Comparison of ENCODE assay signal across 22 mouse cellular contexts in the genomic region with DNA sequence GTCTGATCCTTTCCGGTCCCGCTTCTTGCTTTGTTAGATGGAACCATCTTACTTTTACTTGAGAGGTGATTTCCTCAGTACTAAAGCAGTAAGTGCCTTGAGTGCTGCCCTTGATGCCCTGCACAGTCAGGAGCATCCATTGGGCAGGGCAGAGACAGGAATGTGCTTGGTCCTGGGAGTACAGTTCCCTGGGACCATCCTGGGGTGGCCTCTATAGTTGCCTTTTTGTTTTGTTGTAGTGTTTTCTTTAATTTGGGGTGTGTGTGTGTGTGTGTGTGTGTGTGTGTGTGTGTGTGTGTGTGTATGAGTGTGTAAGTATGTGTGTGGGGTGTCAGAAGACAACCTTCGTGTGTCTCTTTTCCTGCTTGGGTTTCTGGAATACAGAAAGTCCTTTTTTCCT. TPM values are rescaled to one million over a fixed set of nuclear protein-coding genes. Genes with fewer than 3 reads are reported as not detected.
DNase-seq lines count a peak whose midpoint lies in the region; ATAC-seq and TF ChIP-seq lines count a peak whose summit lies in the region.
"Had no signal": no experiment of that assay in that cellular context is flagged by ENCODE, and none has a peak within 500 bp of the region (broad histone marks: within the 10 kb centered on the region; RNA-seq: fewer than 3 reads in every experiment).

No protein-coding gene starts in this region.

- no peaks in the 10 kb centered on the region for H3K79me2 ChIP-seq in heart, adult 2 months (replicated peaks; ENCODE audit: control insufficient read depth, insufficient read depth, low read length)

- no peak overlapping the region for H3K4me2 ChIP-seq in liver, postnatal 0 days (ENCODE audit: low read depth, low read length)
- H3K4me2 ChIP-seq in liver, embryonic 11.5 days: no peak overlapping the region

- TF ChIP-seq CTCF in heart, adult 2 months (IDR thresholded peaks at IDR 0.05): no peak
- no peak for TF ChIP-seq CTCF in liver, postnatal 0 days (IDR thresholded peaks at IDR 0.05; ENCODE audit: low read depth)

- peaks cover 2% of the 10 kb centered on the region; the same call in 1 of the 2 replicates for H3K9me3 ChIP-seq in heart, embryonic 10.5 days
- H3K9me3 ChIP-seq in liver, postnatal 0 days (ENCODE audit: low read length): no peaks in the 10 kb centered on the region
- H3K9me3 ChIP-seq in liver, embryonic 11.5 days (ENCODE audit: control insufficient read depth, low read length): peaks cover 2% of the 10 kb centered on the region; the same call in 1 of the 2 replicates
- H3K9me3 ChIP-seq: G1E had no signal

- ATAC-seq in liver, postnatal 0 days: no peak
- ATAC-seq in liver, embryonic 11.5 days (replicated peaks; ENCODE audit: low FRiP score): no peak
- ATAC-seq: activated CD4-positive, CD25-positive, alpha-beta regulatory T cell, adult 4 months; CD4-positive, CD25-positive, alpha-beta regulatory T cell, adult 4 months; Patski had no signal

- peaks cover 2% of the 10 kb centered on the region; the same call in 1 of the 2 replicates for H3K4me1 ChIP-seq in heart, adult 2 months (ENCODE audit: control insufficient read depth, insufficient read depth, low read length)
- H3K4me1 ChIP-seq in heart, embryonic 10.5 days: no peaks in the 10 kb centered on the region; the same call in 1 of the 2 replicates
- H3K4me1 ChIP-seq in liver, postnatal 0 days (ENCODE audit: insufficient read depth): peaks cover 3% of the 10 kb centered on the region
- H3K4me1 ChIP-seq in liver, embryonic 11.5 days (replicated peaks; ENCODE audit: control insufficient read depth, insufficient read depth, low read length): no peaks in the 10 kb centered on the region

- 83% methylated on average over 3 of the region's 3 CpGs for WGBS in heart, adult 2 months
- 94% methylated on average over 3 of the region's 3 CpGs for WGBS in heart, embryonic 10.5 days
- WGBS in liver, postnatal 0 days (ENCODE audit: insufficient replicate concordance): 79% methylated on average over 3 of the region's 3 CpGs
- 80% methylated on average over 3 of the region's 3 CpGs for WGBS in liver, embryonic 11.5 days

- H3K36me3 ChIP-seq in heart, adult 2 months (ENCODE audit: control insufficient read depth, insufficient read depth, low read length): no peaks in the 10 kb centered on the region; the same call in 1 of the 2 replicates
- H3K36me3 ChIP-seq in heart, embryonic 10.5 days: no peaks in the 10 kb centered on the region
- H3K36me3 ChIP-seq in liver, postnatal 0 days (replicated peaks; ENCODE audit: insufficient read depth, low read length): no peaks in the 10 kb centered on the region
- H3K36me3 ChIP-seq in liver, embryonic 11.5 days (ENCODE audit: control insufficient read depth, insufficient read depth, low read length): no peaks in the 10 kb centered on the region
- H3K36me3 ChIP-seq: G1E had no signal

- H3K27me3 ChIP-seq in heart, adult 2 months (ENCODE audit: control insufficient read depth, insufficient read depth, low read length): no peaks in the 10 kb centered on the region
- H3K27me3 ChIP-seq in heart, embryonic 10.5 days (ENCODE audit: insufficient read depth, poor library complexity, severe bottlenecking): no peaks in the 10 kb centered on the region
- no peaks in the 10 kb centered on the region for H3K27me3 ChIP-seq in liver, postnatal 0 days (ENCODE audit: insufficient read depth, low read length)
- H3K27me3 ChIP-seq in liver, embryonic 11.5 days (replicated peaks; ENCODE audit: control insufficient read depth, insufficient read depth, low read length): no peaks in the 10 kb centered on the region

- intact Hi-C loops in heart, adult 2 months (cut with DNase I): no loop called here
- intact Hi-C loops in heart, postnatal 25 days (cut with DNase I): no loop called here

- no peak overlapping the region for H3K4me3 ChIP-seq in heart, adult 2 months
- H3K4me3 ChIP-seq in heart, embryonic 10.5 days: no peak overlapping the region
- no peak overlapping the region for H3K4me3 ChIP-seq in liver, postnatal 0 days (ENCODE audit: low read depth, low read length)
- no peak overlapping the region for H3K4me3 ChIP-seq in liver, embryonic 11.5 days (ENCODE audit: low read depth, low read length)

- no peak overlapping the region for H3K9ac ChIP-seq in heart, adult 2 months (ENCODE audit: low read depth, low read length)
- no peak overlapping the region for H3K9ac ChIP-seq in liver, postnatal 0 days (replicated peaks)
- no peak overlapping the region for H3K9ac ChIP-seq in liver, embryonic 11.5 days (ENCODE audit: low read depth, low read length)

- peak; percentile 55 for DNase-seq in heart, adult 11 months
- DNase-seq in heart, adult 2 months: no peak
- peak; percentile 55 for DNase-seq in heart, embryonic 10.5 days (ENCODE audit: low spot score)
- DNase-seq in heart, postnatal 25 days (ENCODE audit: low spot score): no peak
- DNase-seq in liver, postnatal 0 days: no peak
- DNase-seq in liver, embryonic 11.5 days (ENCODE audit: low spot score): no peak
- DNase-seq: adrenal gland, adult 2 months; adrenal gland, adult 8-10 months; adrenal gland, postnatal 10 days; adrenal gland, postnatal 14 days; adrenal gland, postnatal 25 days; adrenal gland, postnatal 36 days; B cell, adult 2 months; cerebellum, adult 11 months; cerebellum, adult 11-12 months; cerebellum, adult 18-20 months had no signal

- TF ChIP-seq POLR2A in heart, adult 2 months (IDR thresholded peaks at IDR 0.05; ENCODE audit: insufficient read depth, low read depth, low read length): no peak

- no peak overlapping the region for H3K27ac ChIP-seq in heart, adult 2 months
- H3K27ac ChIP-seq in heart, embryonic 10.5 days: no peak overlapping the region
- peak overlapping the region; percentile 60; the same call in 1 of the 2 replicates for H3K27ac ChIP-seq in liver, postnatal 0 days (ENCODE audit: low read depth)
- no peak overlapping the region for H3K27ac ChIP-seq in liver, embryonic 11.5 days (ENCODE audit: low read depth, low read length)

- no peak for TF ChIP-seq EP300 in heart, adult 2 months (IDR thresholded peaks at IDR 0.05; ENCODE audit: insufficient read depth, low read depth, low read length)
- no peak for TF ChIP-seq EP300 in liver, postnatal 0 days (IDR thresholded peaks at IDR 0.05; ENCODE audit: low read depth)

RNA-seq across cellular contexts. Expression of gene Cdpf1, which starts 27.2 kb away (rescaled TPM):
- 10 to 100 TPM; 31.6 to 37.3 TPM for total RNA-seq in heart, adult 2 months (2021)
- 36.4 and 42.6 TPM in 2 replicates for polyA plus RNA-seq in heart, adult 2 months (2012; rRNA removed)
- 50.9 and 54.2 TPM in 2 replicates for polyA plus RNA-seq in heart, embryonic 10.5 days (2016; fragmentation: Nextera tagmentation; extraction: Ambion mirVana)
- total RNA-seq in heart, postnatal 25 days (2021): 10 to 100 TPM; 29.6 to 31.8 TPM
- 12.9 and 14.1 TPM in 2 replicates for polyA plus RNA-seq in liver, postnatal 0 days (2015; fragmentation: Nextera tagmentation; extraction: Ambion mirVana)
- 43.1 and 49.7 TPM in 2 replicates for polyA plus RNA-seq in liver, embryonic 11.5 days (2014; fragmentation: Nextera tagmentation; extraction: Ambion mirVana)

RNA-seq across cellular contexts. Expression of gene Pkdrej, which starts 37.2 kb away (rescaled TPM):
- total RNA-seq in heart, adult 2 months (2021): 1 to 10 TPM; 3.9 to 4.2 TPM
- polyA plus RNA-seq in heart, adult 2 months (2012; rRNA removed): 1.8 and 3.0 TPM in 2 replicates
- 0.05 and 0.13 TPM in 2 replicates for polyA plus RNA-seq in heart, embryonic 10.5 days (2016; fragmentation: Nextera tagmentation; extraction: Ambion mirVana)
- 1 to 10 TPM; 2.6 to 2.7 TPM for total RNA-seq in heart, postnatal 25 days (2021)
- 0.02 TPM in 1 of 2 replicates, not detected in the other for polyA plus RNA-seq in liver, postnatal 0 days (2015; fragmentation: Nextera tagmentation; extraction: Ambion mirVana)
- 0.11 and 0.21 TPM in 2 replicates for polyA plus RNA-seq in liver, embryonic 11.5 days (2014; fragmentation: Nextera tagmentation; extraction: Ambion mirVana)
- total RNA-seq: CH12.LX had no signal
- polyA plus RNA-seq: activated CD4-positive, CD25-positive, alpha-beta regulatory T cell, adult 4 months; C2C12; CD4-positive, CD25-positive, alpha-beta regulatory T cell, adult 4 months; G1E had no signal

RNA-seq across cellular contexts. Expression of gene Ttc38, which starts 47.8 kb away (rescaled TPM):
- total RNA-seq in heart, adult 2 months (2021): 10 to 100 TPM; 15.3 to 21.1 TPM
- 6.8 and 10.6 TPM in 2 replicates for polyA plus RNA-seq in heart, adult 2 months (2012; rRNA removed)
- 2.6 and 3.5 TPM in 2 replicates for polyA plus RNA-seq in heart, embryonic 10.5 days (2016; fragmentation: Nextera tagmentation; extraction: Ambion mirVana)
- total RNA-seq in heart, postnatal 25 days (2021): 10 to 100 TPM; 14.8 to 16.5 TPM
- polyA plus RNA-seq in liver, postnatal 0 days (2015; fragmentation: Nextera tagmentation; extraction: Ambion mirVana): 16.2 and 17.6 TPM in 2 replicates
- 6.5 and 7.4 TPM in 2 replicates for polyA plus RNA-seq in liver, embryonic 11.5 days (2014; fragmentation: Nextera tagmentation; extraction: Ambion mirVana)

RNA-seq across cellular contexts. Expression of gene Ppara, which starts 49.6 kb away (rescaled TPM):
- 10 to 100 TPM; 53.1 to 60.7 TPM for total RNA-seq in heart, adult 2 months (2021)
- polyA plus RNA-seq in heart, adult 2 months (2012; rRNA removed): 12.9 and 25.4 TPM in 2 replicates
- 0.88 and 2.0 TPM in 2 replicates for polyA plus RNA-seq in heart, embryonic 10.5 days (2016; fragmentation: Nextera tagmentation; extraction: Ambion mirVana)
- total RNA-seq in heart, postnatal 25 days (2021): 10 to 100 TPM; 44.7 to 58.8 TPM
- polyA plus RNA-seq in liver, postnatal 0 days (2015; fragmentation: Nextera tagmentation; extraction: Ambion mirVana): 169 and 185 TPM in 2 replicates
- 2.5 and 3.4 TPM in 2 replicates for polyA plus RNA-seq in liver, embryonic 11.5 days (2014; fragmentation: Nextera tagmentation; extraction: Ambion mirVana)
- total RNA-seq: CH12.LX had no signal
- polyA plus RNA-seq: G1E had no signal

Comparison
In these comparisons a context has a peak if more than half of its experiments do, and no peak if none do; other contexts are left out.
1. DNase-seq: peak in heart, adult 11 months (single experiment) and heart, embryonic 10.5 days (single experiment); none in heart, adult 2 months (0 of 2), heart, postnatal 25 days (single experiment), liver, postnatal 0 days (single experiment) and liver, embryonic 11.5 days (single experiment).